Mouse (Mus musculus) regulatory T cell (primary cell): Measurements from ENCODE around the gene Mrps27.

Experiments used
- in situ Hi-C: fragments of 300-600 bp; cut with MboI, MseI; formaldehyde crosslinking; loops from one replicate; pipeline ENCODE4 v1.15.1; 2025; ENCODE audit warnings: high pct_unique_total_duplicates

The Mrps27 gene

DNA sequence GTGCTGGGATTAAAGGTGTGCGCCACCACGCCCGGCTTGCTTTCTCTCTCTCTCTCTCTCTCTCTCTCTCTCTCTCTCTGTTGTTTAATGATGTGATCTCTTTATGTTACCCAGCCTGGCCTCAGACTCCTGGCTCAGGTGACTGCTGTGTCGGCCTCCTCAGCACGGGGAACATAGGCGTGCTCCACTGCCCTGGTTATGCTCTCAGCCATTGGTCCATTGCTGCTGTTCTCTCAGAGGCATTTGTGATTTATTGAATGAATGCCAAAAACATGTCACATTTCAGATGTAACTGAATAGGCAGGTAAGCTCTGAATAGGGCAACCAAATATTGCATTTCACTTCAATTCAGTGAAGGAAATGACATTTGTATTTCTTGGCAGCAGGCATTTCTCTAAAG, 41.3 kb downstream of the Mrps27 start:
- in situ Hi-C loops: no loop called here

DNA sequence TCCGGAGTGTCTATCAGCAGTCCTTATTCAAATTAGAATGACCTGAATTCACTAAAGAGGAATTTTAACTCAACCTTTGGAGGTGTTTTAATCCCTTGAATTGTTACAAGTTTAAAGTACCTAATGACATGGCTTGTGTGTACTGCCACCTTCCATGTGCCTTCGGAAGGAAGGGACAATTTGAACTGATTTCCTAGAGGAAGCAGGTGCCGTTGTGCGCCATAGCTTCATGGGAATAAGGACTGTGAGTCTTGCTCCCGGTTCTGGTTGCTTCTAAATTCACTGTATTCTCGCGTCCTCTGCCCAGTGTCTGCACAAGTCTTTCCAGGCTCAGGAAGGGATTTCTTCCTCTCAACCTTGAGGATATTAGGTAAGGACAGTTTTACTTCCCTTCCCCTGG, 41.8 kb downstream of the Mrps27 start:
- in situ Hi-C loops: no loop called here

DNA sequence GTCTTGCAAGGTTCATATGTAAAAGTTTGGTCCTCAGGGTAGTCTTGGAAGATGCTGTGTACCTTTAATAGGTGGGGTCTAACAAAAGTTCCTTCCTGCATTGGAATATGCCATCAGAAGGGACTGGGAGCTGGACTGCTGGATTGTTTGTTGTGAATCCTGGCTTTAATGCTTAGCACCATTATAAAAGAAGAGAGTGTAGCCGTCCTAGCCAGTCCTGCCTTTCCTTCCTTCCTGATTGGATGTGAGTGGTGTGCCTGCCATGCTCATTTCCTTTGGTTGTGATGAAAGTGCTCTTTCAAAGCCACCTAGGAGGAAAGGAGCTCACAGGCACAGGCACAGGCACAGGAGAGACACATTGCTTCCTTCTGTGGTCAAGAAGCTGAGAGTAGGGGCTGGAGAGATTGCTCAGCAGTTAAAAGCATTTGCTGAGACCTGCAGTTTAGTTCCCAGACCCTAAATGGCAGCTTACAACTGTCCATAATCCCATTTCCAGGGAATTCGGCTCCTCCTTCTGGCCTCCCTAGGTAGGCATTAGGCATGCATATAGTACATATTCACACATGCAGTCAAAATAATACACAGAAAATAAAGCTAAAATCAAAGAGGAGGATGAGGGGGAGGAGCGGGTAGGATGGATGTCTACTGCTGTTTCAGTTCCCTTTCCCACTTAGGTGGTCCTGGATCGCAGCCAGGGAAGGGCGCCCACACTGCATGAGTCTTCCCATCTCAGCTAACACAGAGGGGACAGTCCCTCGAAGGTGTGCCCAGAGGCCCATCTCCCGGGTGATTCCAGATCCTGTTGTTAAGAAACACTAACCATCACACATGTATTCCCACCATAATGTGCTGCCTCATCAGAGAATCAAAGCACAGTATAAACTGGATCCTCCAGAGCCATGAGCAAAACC, 43.6 kb downstream of the Mrps27 start:
- in situ Hi-C loops: no loop called here

DNA sequence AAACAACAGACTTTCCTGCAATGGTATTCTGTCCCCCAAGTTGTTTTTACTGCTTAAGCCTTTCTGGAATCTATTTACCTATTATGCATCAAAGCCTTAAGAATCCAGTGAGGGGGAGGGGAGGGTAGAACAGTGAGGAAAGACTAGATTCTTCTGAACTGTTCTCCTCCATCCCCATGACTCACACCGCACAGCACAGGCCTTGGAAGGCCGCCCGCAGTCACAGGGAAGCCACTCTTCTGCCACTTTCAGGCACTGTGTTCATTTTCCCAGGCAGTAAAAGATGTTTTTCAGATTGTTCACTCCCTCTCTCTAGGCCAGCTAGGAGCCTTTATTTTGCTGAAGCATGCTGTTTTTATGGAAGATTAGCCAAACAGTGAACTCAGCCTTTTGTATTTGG, 46.8 kb downstream of the Mrps27 start:
- in situ Hi-C loops: no loop called here

DNA sequence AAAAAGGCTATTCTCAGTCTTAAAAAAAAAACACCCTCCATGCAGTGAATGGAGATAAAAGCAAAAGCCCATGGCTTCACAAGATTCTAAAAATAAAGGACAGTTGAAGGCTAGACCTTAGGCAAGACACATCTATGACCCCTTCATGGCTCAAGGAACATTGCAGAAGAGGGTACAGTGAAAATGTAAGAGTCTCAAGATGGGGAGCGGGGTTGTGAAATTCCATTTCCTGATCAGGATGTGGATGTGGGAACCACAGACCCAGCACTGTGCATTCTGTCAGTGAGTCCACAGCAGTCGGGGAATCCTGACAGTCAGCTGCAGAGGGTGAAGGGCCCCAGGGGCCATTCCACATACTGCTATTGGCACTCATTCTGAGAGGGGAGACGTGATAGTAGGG, 48.5 kb downstream of the Mrps27 start:
- in situ Hi-C loops: no loop called here

DNA sequence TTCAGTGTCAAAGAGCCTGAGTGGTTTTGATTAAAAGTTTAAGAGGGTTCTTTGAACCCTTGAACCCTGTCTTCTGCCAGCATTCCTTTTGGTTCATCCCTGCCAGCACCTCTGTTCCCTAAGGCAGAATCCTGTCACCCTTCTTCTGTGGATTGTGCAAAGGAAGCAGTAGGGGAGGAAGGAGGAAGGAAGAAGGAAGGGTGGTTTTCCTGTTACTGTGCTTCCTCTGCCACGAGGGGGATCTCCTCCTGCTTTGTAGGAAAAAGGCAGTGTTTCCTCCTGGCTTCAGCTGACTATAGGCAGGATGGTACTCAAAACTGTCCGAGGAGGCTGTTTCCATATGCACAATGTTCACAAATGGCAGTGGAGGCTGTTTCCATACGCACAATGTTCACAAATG, 50.1 kb downstream of the Mrps27 start:
- in situ Hi-C loops: no loop called here

DNA sequence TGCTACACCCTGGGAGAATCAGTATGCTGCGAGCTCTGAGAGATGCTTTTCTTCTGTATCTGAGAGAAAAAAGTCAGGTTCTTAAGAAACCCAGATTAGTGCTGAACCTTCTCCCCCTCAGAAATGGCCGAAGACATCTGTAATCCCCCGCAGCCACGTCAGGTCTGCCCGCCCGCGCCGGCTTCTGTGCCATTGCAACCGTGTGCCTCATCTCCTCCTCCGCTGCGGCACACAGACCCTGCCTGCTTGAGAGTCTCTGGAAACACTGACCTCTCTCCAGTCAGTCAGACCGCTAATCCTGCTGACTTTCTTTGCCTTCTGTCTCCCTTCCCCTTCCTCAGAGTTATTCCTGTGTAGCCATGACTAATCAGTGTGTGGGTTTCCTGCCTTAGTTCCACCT, 50.9 kb downstream of the Mrps27 start:
- in situ Hi-C loops: no loop called here

DNA sequence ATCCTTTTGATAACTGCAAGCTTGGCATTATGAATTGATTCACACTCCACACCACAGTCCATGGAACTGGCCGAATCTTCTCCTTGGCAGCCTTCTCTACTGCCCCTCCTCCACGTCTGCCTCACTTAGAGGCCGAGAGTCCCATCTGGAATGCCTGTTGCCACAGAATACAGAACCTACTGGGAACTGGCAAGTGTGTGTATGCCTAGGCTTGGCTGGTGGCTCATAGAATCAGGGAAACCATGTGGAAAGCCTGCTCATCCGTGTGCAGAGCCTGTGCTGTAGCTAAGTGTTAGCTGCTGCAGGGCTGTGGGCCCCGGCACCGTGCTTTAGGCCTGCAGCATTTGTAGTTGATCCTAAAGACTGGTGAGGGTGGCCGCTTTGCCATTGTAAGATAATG, 52.6 kb downstream of the Mrps27 start:
- in situ Hi-C loops: no loop called here

DNA sequence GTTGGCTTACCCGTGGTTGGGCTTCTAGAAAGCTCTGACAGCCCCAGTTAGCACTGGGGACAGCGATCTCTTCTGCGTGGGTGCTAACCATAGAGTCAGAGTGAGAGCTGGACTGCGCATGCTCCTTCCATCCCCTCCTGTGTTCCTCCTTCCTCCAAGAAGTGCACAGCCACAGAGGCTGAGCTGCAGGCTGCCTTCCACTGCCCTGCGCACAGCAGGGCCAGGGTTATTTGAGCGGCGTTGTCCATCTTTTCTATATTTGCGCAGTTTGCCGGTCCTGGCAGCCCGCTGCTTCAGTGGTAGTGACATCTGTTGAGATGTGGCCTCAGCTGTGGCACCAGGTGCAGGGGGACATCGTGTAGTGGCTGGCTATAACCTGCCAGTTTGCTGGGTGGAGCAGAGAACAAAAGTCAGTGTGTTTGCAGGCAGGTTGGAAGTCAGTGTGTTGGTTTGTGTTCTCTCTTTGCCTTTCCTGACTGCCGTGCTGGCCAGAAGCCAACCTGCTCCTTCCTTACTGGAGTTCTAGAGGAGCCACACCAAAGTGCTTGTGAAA, 53.6 kb downstream of the Mrps27 start:
- in situ Hi-C loops: no loop called here

DNA sequence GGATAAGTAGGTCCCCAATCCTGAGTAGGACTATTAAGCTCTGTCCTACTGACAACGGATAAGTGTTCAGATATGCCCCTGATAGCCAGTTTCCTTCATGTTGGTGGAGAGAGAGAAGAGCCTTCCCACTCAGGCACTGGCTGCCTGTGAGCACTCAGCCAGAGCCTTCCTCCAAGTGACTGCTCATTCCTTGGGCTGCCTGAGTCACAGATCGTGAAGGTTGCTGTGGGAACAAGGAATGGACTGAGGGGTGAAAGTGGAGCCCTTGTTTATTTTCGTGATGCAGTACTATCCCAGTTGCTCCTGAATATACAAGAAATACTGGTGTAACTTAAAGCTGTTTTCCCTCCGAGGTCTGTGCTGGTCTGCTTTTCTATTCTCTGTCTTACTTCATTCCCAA, 54.8 kb downstream of the Mrps27 start:
- in situ Hi-C loops: no loop called here

DNA sequence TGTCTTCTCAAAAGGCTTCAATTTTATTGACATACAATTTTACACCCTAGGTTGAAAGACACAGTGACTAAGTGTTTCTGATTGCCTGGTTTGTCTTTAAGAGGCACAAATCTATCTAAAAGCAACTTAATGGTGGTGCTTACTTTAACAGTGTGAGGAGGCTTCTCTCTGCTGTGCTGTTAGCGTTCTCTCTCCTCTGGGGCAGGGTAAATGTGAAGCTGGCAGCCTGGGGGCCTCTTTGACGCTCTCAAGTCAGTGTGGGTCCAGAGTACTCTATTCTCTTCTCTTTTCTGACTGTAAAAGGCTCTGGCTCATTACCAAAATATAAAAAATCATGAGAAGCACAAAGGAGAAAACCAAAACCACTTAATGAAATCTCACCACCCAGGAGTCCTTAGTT, 64.6 kb downstream of the Mrps27 start:
- in situ Hi-C loops: loop anchor here (10.0 kb wide), 1 partner anchor 996 kb away; no protein-coding TSS in a partner anchor

DNA sequence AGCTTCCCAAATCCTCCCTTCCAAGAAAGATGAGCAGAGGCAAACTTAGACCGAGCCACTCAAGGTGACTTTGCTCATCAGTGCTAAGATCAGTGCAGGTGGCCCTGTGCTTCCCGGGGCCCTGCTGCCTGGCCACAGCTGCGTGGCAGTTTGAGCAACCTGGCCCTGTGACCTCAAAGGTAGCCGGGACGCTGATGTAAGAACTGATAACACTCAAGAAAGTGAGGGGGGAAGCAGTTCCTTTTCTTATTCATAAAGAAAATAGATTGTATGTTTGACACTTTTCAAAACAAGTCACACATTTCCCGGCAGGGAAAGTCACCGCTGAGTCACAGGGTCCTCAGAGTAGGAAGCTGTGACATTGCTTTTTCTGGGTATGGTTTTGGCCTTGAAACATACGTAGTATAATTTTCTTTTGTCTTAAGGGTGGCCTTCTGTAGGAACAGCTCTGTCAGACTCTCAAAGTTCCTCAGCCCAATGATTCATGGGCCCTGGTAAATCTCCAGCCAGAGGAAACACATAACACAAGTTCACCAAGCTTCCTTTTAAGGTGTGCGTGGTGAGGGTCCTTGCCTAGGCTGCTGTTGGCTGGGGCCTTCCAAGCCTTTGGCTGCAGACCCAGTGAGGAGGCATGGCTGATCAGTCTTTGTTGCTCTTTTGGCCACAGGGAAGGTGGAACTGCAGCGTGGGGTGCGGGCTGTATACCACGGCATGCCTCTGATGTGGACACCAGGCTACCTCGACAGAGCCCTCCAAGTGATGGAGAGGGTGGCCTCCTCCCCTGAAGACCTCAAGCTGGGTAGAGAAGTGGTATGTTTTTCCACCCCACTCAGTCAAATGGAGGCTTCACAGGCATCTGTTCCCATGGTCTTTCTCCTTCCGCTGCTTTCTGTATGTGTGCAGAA, 66.3 kb downstream of the Mrps27 start:
- in situ Hi-C loops: no loop called here

DNA sequence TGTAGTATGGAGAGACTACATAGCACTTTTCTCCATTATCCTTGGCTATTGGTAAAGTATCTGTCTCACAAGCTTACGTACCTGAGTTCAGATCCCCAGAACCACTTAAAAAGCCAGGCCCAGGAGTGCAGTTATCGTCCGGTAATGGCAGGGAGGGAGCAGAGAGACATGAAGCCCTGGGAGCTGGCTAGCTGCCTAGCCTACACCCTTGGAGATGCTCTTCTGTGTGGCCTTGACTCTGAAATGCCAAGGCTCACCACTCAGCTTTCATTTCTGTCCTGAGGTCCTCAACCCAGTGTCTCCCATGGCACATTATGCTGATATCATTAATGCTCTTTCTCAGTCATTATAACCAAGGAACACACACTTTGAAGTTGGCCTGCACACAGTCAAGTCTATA, 67.2 kb downstream of the Mrps27 start:
- in situ Hi-C loops: no loop called here

DNA sequence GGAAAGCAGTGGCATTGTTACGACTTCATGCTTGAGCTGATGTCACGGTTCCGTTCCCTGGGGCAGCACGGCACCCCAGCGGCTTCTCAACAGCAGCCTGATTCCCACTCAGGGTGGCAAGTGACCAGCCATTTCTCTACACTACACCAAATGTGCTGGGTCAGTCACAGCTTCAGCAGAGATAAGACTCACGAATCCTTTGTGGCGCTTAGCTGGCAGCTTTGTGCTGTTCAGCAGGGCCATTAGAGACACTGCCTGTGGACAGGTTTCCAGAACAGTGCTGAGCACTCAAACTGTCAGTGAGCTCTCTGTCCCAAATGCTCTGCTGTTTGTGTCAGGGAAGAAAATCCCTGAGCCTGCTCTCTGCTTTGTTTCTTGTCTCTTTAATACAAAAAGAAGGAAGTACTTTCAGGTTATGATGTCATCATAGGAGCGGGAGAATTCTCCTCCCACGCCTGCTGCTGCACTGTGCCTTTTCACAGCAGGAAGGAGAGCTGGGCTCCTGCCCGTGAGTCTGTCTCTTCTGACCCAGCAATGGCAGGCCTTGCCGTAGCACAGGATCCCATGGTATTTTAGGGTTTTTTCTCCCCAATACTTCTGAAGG, 68.0 kb downstream of the Mrps27 start:
- in situ Hi-C loops: no loop called here

DNA sequence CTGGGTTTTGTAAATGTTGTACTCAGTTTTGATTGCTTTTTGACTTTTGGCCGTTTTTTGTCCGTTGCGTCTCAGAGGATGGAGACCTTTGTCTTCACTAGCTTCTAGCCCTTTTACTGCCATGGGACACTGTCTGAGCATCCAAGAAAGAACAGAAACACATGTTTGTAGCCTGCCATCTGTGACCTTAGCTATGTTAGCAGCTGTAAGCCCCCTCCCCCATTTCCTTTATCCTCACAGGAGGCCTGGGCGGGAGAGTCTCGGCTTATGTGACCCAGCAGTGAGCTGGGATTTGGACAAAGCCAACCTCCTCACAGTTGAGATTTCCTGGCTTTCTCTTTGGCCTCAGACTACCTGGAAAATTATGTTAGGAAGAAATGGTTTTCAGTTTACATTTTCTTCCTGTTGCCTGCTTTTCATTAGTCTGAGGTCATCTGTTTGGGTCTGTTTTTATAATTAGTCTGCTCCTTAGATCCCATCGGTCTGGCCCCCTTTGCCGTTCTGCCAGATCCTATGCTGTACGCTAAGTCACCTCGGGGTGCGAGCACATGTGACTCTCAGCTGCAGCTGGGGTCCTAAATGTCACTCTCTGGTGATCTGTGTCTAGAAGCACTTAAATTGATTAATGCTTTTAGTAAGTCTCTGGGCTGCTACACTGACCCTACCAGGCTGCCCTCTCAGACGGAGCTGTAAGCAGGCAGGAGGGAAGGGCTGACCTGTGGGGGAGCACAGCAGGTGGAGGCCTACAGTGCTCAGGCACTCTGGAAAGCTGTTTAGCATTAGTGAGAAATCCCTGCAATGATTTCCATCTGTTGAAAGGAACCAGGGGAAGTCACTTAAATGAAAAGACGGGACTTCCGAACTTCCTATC, 69.1 kb downstream of the Mrps27 start:
- in situ Hi-C loops: no loop called here

DNA sequence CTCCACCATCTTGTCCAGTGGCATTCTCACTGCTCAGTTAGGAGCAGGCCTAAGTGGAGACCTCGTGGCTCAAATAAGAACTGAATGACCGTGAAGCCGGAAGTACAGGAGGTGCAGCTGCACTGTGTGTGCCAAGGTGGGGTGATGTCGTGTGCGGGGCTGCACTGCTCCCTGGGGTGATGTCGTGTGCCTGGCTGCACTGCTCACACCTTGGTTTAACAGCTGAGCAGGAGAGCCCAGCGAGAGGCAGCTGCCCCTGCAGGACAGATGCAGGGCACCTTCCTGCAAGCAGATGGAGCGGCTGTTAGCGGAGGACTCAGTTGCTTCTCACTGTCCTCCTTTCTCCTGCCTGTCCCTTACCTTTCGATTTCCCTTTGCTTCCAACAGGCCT, 69.8 kb downstream of the Mrps27 start:
- in situ Hi-C loops: no loop called here

DNA sequence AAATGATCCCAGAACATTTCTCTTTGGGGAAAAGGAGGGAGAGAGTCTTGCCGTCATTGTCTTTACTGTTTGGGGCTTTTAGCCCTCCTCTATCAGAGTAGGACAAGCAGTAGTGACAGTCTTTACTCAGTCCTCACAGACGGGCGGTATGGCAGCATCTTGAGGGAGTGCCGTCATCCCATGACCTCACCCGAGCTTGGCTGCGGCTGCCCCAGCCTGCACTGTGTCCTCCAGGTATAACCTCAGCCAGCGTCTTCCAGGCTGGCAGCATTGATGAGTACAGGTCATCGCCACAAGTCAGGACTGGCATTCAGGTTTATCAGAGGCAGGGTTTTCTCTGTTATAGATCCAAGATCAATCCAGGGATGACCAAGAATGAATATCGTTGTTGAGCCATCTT, 72.0 kb downstream of the Mrps27 start:
- in situ Hi-C loops: no loop called here

DNA sequence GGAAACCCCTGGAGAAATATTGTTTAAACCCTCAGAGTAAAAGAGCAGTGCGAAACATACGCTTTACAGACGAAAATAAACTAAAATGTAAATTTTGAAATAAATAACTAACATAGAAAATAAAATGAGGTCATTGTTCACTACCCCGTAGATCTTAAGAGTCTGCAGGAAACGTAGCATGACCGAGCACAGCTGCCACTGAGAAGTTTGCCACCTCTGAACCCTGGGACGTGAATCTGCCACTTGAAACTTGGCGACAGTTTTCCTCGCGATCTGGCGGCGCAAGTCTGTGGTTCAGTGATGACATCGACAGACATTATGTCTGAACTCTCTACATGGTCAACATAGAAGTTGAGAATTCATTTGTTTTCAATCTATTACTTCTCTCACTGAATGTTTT, 79.0 kb downstream of the Mrps27 start:
- in situ Hi-C loops: no loop called here

DNA sequence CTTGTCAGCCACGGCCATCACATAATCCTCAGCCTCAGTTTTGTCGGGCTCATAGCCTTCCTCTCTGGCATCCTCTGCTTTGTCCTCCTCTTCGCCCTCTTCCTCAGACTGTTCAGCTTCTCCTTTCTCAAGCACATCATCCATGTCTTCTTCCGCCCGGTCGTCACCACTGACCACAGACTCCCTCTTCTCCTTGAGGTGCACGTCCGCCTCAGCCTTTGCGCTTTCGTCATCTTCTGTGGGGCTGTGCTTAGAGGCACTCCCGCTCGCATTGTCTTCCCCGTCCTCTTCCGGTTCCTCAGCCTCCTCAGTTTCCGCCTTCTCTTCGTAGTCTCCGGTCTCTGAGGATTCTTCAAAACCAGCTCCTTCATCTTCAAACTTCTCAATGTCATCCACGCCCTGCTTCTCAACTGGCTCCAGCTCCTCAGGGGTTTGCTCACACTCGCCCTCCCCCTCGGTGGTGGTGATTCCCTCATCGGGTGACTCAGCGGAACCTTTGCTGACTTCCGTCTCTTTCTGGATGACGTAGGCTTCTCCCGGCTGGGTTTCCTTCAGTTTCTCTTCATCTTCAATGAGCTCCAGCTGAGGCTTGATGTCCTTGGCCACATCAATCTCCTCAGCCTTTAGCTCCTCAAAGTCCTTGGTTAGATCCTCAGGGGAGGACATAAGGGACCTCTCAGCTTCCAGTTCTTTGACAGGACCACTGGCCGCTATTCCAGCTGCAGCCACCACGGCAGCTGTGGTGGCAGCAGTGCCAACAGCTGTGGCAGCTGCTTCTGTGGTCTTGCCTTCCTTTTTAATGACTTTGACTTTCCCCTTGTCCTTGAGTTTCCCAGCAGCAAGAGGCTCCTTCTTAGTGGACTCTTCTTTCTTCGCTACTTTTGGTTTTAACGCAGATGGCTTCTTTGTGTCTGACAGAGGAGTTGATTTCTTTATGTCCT, 88.8 kb downstream of the Mrps27 start:
- in situ Hi-C loops: no loop called here

DNA sequence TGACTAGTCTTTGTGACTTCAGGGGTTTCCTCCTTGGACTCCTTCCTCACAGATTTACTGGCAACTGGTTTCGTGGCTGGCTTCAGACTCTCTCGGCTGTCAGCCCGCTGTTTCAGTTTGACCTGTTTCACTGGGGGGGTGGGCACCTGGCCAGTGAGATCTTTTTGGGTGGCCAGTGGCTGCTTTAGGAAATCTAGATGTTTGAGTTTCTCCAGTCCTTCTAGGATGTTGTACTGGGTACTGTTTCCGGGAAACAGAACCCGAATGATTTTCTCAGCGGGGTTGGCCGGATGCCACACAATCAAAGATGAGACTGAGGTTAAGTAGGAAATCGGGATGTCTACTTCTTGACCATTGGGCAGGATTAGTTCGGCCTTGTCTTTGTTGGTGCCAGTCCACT, 89.9 kb downstream of the Mrps27 start:
- in situ Hi-C loops: no loop called here
